In the genomic region with DNA sequence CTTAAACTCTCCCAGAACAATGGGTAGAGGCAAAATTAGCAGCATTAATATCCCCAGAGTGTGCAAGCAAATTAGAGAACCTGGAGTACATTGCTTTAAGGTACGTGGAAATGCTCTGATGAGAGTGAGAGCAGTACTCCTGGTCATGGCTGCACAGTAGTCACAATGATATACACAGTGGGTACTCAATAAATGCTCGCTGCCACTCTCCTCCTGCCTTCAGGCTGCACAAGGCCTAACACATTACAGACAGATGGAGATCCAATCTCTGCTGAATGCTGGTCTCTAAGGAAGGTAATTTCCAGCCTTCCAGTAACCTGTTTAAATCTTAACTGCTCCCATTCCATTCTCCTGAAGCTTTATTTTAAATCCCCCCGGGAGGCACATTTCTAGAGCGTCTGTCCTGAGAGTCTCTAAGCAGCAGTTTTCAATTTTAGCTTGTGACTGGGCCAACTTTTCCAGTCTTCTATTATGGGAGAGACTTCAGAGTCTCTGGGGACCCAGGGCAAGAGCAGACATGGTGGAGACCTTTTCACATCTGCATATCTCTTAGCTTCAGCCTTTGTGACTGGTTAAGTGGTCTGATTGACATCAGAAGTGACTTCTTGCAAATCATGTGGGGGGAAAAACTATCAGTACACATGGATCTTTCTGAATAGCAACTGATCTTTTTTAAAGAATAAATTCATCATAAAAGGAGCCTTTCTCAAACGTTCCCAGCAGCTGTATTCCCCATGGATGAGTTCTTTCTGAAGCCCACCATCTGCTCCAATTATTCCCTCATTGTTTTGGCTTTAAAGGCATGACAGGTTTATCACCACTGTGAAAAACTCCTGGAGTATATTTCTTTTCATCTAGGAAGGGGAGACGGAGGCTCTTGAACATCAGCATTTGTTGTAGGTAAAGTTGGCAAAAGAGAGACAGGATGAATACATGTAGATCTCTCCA, we compare ENCODE assay signal across 11 mouse cellular contexts.
DNase-seq lines count a peak whose midpoint lies in the region; ATAC-seq lines count a peak whose summit lies in the region.
"Had no signal": no experiment of that assay in that cellular context is flagged by ENCODE, and none has a peak within 500 bp of the region (broad histone marks: within the 10 kb centered on the region; RNA-seq: fewer than 3 reads in every experiment).

No protein-coding gene starts in this region.

- no peaks in the 10 kb centered on the region for H3K27me3 ChIP-seq in kidney, embryonic 15.5 days
- H3K27me3 ChIP-seq in embryonic facial prominence, embryonic 14.5 days (replicated peaks; ENCODE audit: control insufficient read depth, insufficient read depth, low read length): no peaks in the 10 kb centered on the region
- H3K27me3 ChIP-seq in hindbrain, embryonic 15.5 days: no peaks in the 10 kb centered on the region
- H3K27me3 ChIP-seq in midbrain, embryonic 16.5 days (ENCODE audit: control insufficient read depth, insufficient read depth, low read depth, low read length): no peaks in the 10 kb centered on the region
- H3K27me3 ChIP-seq: heart, embryonic 15.5 days had no signal

- H3K4me2 ChIP-seq in kidney, embryonic 15.5 days: no peak overlapping the region
- H3K4me2 ChIP-seq in embryonic facial prominence, embryonic 14.5 days (ENCODE audit: low read depth, low read length): no peak overlapping the region
- H3K4me2 ChIP-seq in hindbrain, embryonic 15.5 days: no peak overlapping the region
- H3K4me2 ChIP-seq in midbrain, embryonic 16.5 days (ENCODE audit: low read length): no peak overlapping the region
- H3K4me2 ChIP-seq: heart, embryonic 15.5 days had no signal

- no peak overlapping the region for H3K9ac ChIP-seq in kidney, embryonic 15.5 days
- no peak overlapping the region for H3K9ac ChIP-seq in embryonic facial prominence, embryonic 14.5 days (ENCODE audit: low read depth, low read length)
- H3K9ac ChIP-seq in hindbrain, embryonic 15.5 days: no peak overlapping the region
- no peak overlapping the region for H3K9ac ChIP-seq in midbrain, embryonic 16.5 days (ENCODE audit: low read depth, low read length)
- H3K9ac ChIP-seq: heart, embryonic 15.5 days had no signal

- no peaks in the 10 kb centered on the region for H3K9me3 ChIP-seq in kidney, embryonic 15.5 days (replicated peaks)
- no peaks in the 10 kb centered on the region for H3K9me3 ChIP-seq in embryonic facial prominence, embryonic 14.5 days (ENCODE audit: control insufficient read depth, low read length)
- H3K9me3 ChIP-seq in hindbrain, embryonic 15.5 days: no peaks in the 10 kb centered on the region
- no peaks in the 10 kb centered on the region for H3K9me3 ChIP-seq in midbrain, embryonic 16.5 days (replicated peaks; ENCODE audit: control insufficient read depth, low read length, poor library complexity, severe bottlenecking)
- H3K9me3 ChIP-seq: heart, embryonic 15.5 days had no signal

- no peak for DNase-seq in kidney, adult 18-20 months
- DNase-seq in embryonic facial prominence, embryonic 14.5 days (ENCODE audit: low spot score): peak; percentile 80
- no peak for DNase-seq in spleen, postnatal 36 days (ENCODE audit: low spot score in 2 of 2)
- no peak for DNase-seq in right cerebral cortex, postnatal 4 days
- DNase-seq in lung, postnatal 4 days: no peak
- DNase-seq: lung, postnatal 14 days; thymus, adult 18-20 months had no signal

- H3K4me1 ChIP-seq in kidney, embryonic 15.5 days: peaks cover 24% of the 10 kb centered on the region
- H3K4me1 ChIP-seq in embryonic facial prominence, embryonic 14.5 days (ENCODE audit: control insufficient read depth, insufficient read depth, low read length): peaks cover 9% of the 10 kb centered on the region; the same call in 1 of the 2 replicates
- H3K4me1 ChIP-seq in hindbrain, embryonic 15.5 days (replicated peaks): peaks cover 17% of the 10 kb centered on the region
- peaks cover 17% of the 10 kb centered on the region for H3K4me1 ChIP-seq in midbrain, embryonic 16.5 days (ENCODE audit: control insufficient read depth, insufficient read depth, low read length)
- H3K4me1 ChIP-seq: heart, embryonic 15.5 days had no signal

- H3K27ac ChIP-seq in kidney, embryonic 15.5 days: peak overlapping the region; percentile 79
- H3K27ac ChIP-seq in embryonic facial prominence, embryonic 14.5 days (replicated peaks; ENCODE audit: low read depth, low read length): 0 out of 2 replicates have a peak overlapping the region, but pooled peaks have one; percentile 36
- peak overlapping the region; percentile 50 for H3K27ac ChIP-seq in hindbrain, embryonic 15.5 days (replicated peaks)
- H3K27ac ChIP-seq in midbrain, embryonic 16.5 days (ENCODE audit: low read length): peak overlapping the region; percentile 45
- H3K27ac ChIP-seq: heart, embryonic 15.5 days had no signal

- no peak overlapping the region for H3K4me3 ChIP-seq in kidney, embryonic 15.5 days (replicated peaks)
- H3K4me3 ChIP-seq in embryonic facial prominence, embryonic 14.5 days (ENCODE audit: low read depth, low read length): no peak overlapping the region
- H3K4me3 ChIP-seq in hindbrain, embryonic 15.5 days: no peak overlapping the region
- no peak overlapping the region for H3K4me3 ChIP-seq in midbrain, embryonic 16.5 days (ENCODE audit: low read depth, low read length)
- H3K4me3 ChIP-seq: heart, embryonic 15.5 days had no signal

- ATAC-seq in kidney, embryonic 15.5 days (replicated peaks; ENCODE audit: low FRiP score): peak; percentile 65
- ATAC-seq in embryonic facial prominence, embryonic 14.5 days (ENCODE audit: low read depth): peak; percentile 76
- ATAC-seq in hindbrain, embryonic 15.5 days (ENCODE audit: low FRiP score, low read depth): peak; percentile 68; the same call in 1 of the 2 replicates
- ATAC-seq in midbrain, embryonic 16.5 days: peak; percentile 55

- WGBS in kidney, embryonic 15.5 days: 33% methylated on average over 6 of the region's 6 CpGs
- WGBS in embryonic facial prominence, embryonic 14.5 days: 22% methylated on average over 6 of the region's 6 CpGs
- WGBS in hindbrain, embryonic 15.5 days: 22% methylated on average over 6 of the region's 6 CpGs
- 26% methylated on average over 6 of the region's 6 CpGs for WGBS in midbrain, embryonic 16.5 days

- no peaks in the 10 kb centered on the region for H3K36me3 ChIP-seq in kidney, embryonic 15.5 days
- H3K36me3 ChIP-seq in embryonic facial prominence, embryonic 14.5 days (ENCODE audit: control insufficient read depth, insufficient read depth, low read length): no peaks in the 10 kb centered on the region
- H3K36me3 ChIP-seq in hindbrain, embryonic 15.5 days: no peaks in the 10 kb centered on the region
- H3K36me3 ChIP-seq in midbrain, embryonic 16.5 days (ENCODE audit: control insufficient read depth, insufficient read depth, low read length): no peaks in the 10 kb centered on the region
- H3K36me3 ChIP-seq: heart, embryonic 15.5 days had no signal
